Mouse (Mus musculus): Measurements from ENCODE around the gene Hbs1l. TPM values are rescaled to one million over a fixed set of nuclear protein-coding genes. Genes with fewer than 3 reads are reported as not detected.
"Not testable (repeated sequence)": the region's sequence is repeated elsewhere in the genome, so short reads cannot be mapped to it uniquely, and the experiment has no call there.

The Hbs1l gene
- polyA plus RNA-seq, 1 experiment, result not detected

GRCm38 (mm10) chr10:21385111-21385663 is 89.4 kb downstream of the Hbs1l start:
- no peaks in the 10 kb centered on the region for H3K4me1 ChIP-seq (ENCODE audit: control insufficient read depth, insufficient read depth, low read length)
- TF ChIP-seq POLR2A (IDR thresholded peaks at IDR 0.05; ENCODE audit: insufficient read depth, low read depth, low read length), result no peak
- TF ChIP-seq CTCF (IDR thresholded peaks at IDR 0.05; ENCODE audit: insufficient read depth, low read depth, low read length), result no peak
- 81% methylated on average over 3 of the region's 3 CpGs for WGBS

GRCm38 (mm10) chr10:21389075-21389474 is 93.3 kb downstream of the Hbs1l start:
- Histone ChIP-seq H3K4me3 (ENCODE audit: insufficient read depth, low read depth, low read length) (no peak overlapping the region), H3K27ac (ENCODE audit: insufficient read depth, low read depth, low read length) (no peak overlapping the region), H3K4me1 (ENCODE audit: control insufficient read depth, insufficient read depth, low read length) (no peaks in the 10 kb centered on the region)
- WGBS, result 94% methylated on average over 11 of the region's 11 CpGs
- TF ChIP-seq POLR2A (IDR thresholded peaks at IDR 0.05; ENCODE audit: insufficient read depth, low read depth, low read length), result no peak
- no peak for TF ChIP-seq CTCF (IDR thresholded peaks at IDR 0.05; ENCODE audit: insufficient read depth, low read depth, low read length)

More at GRCm38 (mm10) chr10:21385111-21385663, 89.4 kb downstream of the Hbs1l start:
- H3K4me3 ChIP-seq (ENCODE audit: insufficient read depth, low read depth, low read length), result no peak overlapping the region
- no peak overlapping the region for H3K27ac ChIP-seq (ENCODE audit: insufficient read depth, low read depth, low read length)

- 70% methylated on average over 4 of the region's 4 CpGs for WGBS
- Histone ChIP-seq H3K27ac (ENCODE audit: insufficient read depth, low read depth, low read length) (no peak overlapping the region), H3K4me3 (ENCODE audit: insufficient read depth, low read depth, low read length) (no peak overlapping the region), H3K4me1 (ENCODE audit: control insufficient read depth, insufficient read depth, low read length) (no peaks in the 10 kb centered on the region)
- TF ChIP-seq POLR2A (IDR thresholded peaks at IDR 0.05; ENCODE audit: insufficient read depth, low read depth, low read length), result no peak
- no peak for TF ChIP-seq CTCF (IDR thresholded peaks at IDR 0.05; ENCODE audit: insufficient read depth, low read depth, low read length)
Observed at GRCm38 (mm10) chr10:21390440-21390839, 94.7 kb downstream of the Hbs1l start.

GRCm38 (mm10) chr10:21391286-21391685 is 95.5 kb downstream of the Hbs1l start:
- Histone ChIP-seq H3K4me3 (ENCODE audit: insufficient read depth, low read depth, low read length) (no peak overlapping the region), H3K4me1 (ENCODE audit: control insufficient read depth, insufficient read depth, low read length) (no peaks in the 10 kb centered on the region), H3K27ac (ENCODE audit: insufficient read depth, low read depth, low read length) (no peak overlapping the region)
- 67% methylated on average over 4 of the region's 4 CpGs for WGBS
- no peak for TF ChIP-seq CTCF (IDR thresholded peaks at IDR 0.05; ENCODE audit: insufficient read depth, low read depth, low read length)
- no peak for TF ChIP-seq POLR2A (IDR thresholded peaks at IDR 0.05; ENCODE audit: insufficient read depth, low read depth, low read length)

- no peaks in the 10 kb centered on the region for H3K4me1 ChIP-seq (ENCODE audit: control insufficient read depth, insufficient read depth, low read length)
- no peak overlapping the region for H3K4me3 ChIP-seq (ENCODE audit: insufficient read depth, low read depth, low read length)
- TF ChIP-seq POLR2A (IDR thresholded peaks at IDR 0.05; ENCODE audit: insufficient read depth, low read depth, low read length) (no peak), CTCF (IDR thresholded peaks at IDR 0.05; ENCODE audit: insufficient read depth, low read depth, low read length) (no peak)
- H3K27ac ChIP-seq (ENCODE audit: insufficient read depth, low read depth, low read length), result no peak overlapping the region
- 95% methylated on average over 2 of the region's 2 CpGs for WGBS
Observed at GRCm38 (mm10) chr10:21393390-21393789, 97.6 kb downstream of the Hbs1l start.

- TF ChIP-seq CTCF (IDR thresholded peaks at IDR 0.05; ENCODE audit: insufficient read depth, low read depth, low read length) (no peak), POLR2A (IDR thresholded peaks at IDR 0.05; ENCODE audit: insufficient read depth, low read depth, low read length) (no peak)
- H3K4me1 ChIP-seq (ENCODE audit: control insufficient read depth, insufficient read depth, low read length), result peaks cover 6% of the 10 kb centered on the region
- no peak overlapping the region for H3K4me3 ChIP-seq (ENCODE audit: insufficient read depth, low read depth, low read length)
- H3K27ac ChIP-seq (ENCODE audit: insufficient read depth, low read depth, low read length), result no peak overlapping the region
- WGBS, result 94% methylated on average over 14 of the region's 14 CpGs
Observed at GRCm38 (mm10) chr10:21395426-21396139, 99.8 kb downstream of the Hbs1l start.

- H3K4me1 ChIP-seq (ENCODE audit: control insufficient read depth, insufficient read depth, low read length); H3K27ac ChIP-seq (ENCODE audit: insufficient read depth, low read depth, low read length); H3K4me3 ChIP-seq (ENCODE audit: insufficient read depth, low read depth, low read length): not testable (repeated sequence)
- WGBS, result 53% methylated on average over 6 of the region's 6 CpGs
Observed at GRCm38 (mm10) chr10:21398873-21399425, 103.2 kb downstream of the Hbs1l start.

GRCm38 (mm10) chr10:21399622-21400021 is 103.8 kb downstream of the Hbs1l start:
- no peak overlapping the region for H3K4me3 ChIP-seq (ENCODE audit: insufficient read depth, low read depth, low read length)
- H3K27ac ChIP-seq (ENCODE audit: insufficient read depth, low read depth, low read length), result no peak overlapping the region
- H3K4me1 ChIP-seq (ENCODE audit: control insufficient read depth, insufficient read depth, low read length), result peaks cover 6% of the 10 kb centered on the region
- TF ChIP-seq POLR2A (IDR thresholded peaks at IDR 0.05; ENCODE audit: insufficient read depth, low read depth, low read length) (no peak), CTCF (IDR thresholded peaks at IDR 0.05; ENCODE audit: insufficient read depth, low read depth, low read length) (no peak)
- WGBS, result 81% methylated on average over 8 of the region's 8 CpGs

GRCm38 (mm10) chr10:21400031-21400430 is 104.3 kb downstream of the Hbs1l start:
- H3K27ac ChIP-seq (ENCODE audit: insufficient read depth, low read depth, low read length), result no peak overlapping the region
- 72% methylated on average over 7 of the region's 7 CpGs for WGBS
- TF ChIP-seq CTCF (IDR thresholded peaks at IDR 0.05; ENCODE audit: insufficient read depth, low read depth, low read length) (no peak), POLR2A (IDR thresholded peaks at IDR 0.05; ENCODE audit: insufficient read depth, low read depth, low read length) (no peak)
- H3K4me3 ChIP-seq (ENCODE audit: insufficient read depth, low read depth, low read length), result no peak overlapping the region
- H3K4me1 ChIP-seq (ENCODE audit: control insufficient read depth, insufficient read depth, low read length), result peaks cover 6% of the 10 kb centered on the region
